Mouse (Mus musculus) MN1 (cell line): ENCODE measurements around the gene Mettl7a1.
"Not testable (repeated sequence)": the region's sequence is repeated elsewhere in the genome, so short reads cannot be mapped to it uniquely, and the experiment has no call there.

Source experiments
- DNase-seq: peaks from one replicate; pipeline ENCODE4 v3.0.0-alpha.2; 2016; ENCODE audit warnings: low spot score

The Mettl7a1 gene

GRCm38 (mm10) chr15:100304019-100304991 lies at the start of gene Mettl7a1:
Gene Mettl7a1 (plus strand): TSS chr15:100304140.
- DNase-seq = peak; percentile 88

- no peak for DNase-seq
Measured at GRCm38 (mm10) chr15:100256386-100256785, 47.6 kb upstream of the Mettl7a1 start.

GRCm38 (mm10) chr15:100257305-100257704 lies 46.6 kb upstream of the Mettl7a1 start:
- no peak for DNase-seq

GRCm38 (mm10) chr15:100258646-100259425 lies 45.1 kb upstream of the Mettl7a1 start:
- no peak for DNase-seq

DNA sequence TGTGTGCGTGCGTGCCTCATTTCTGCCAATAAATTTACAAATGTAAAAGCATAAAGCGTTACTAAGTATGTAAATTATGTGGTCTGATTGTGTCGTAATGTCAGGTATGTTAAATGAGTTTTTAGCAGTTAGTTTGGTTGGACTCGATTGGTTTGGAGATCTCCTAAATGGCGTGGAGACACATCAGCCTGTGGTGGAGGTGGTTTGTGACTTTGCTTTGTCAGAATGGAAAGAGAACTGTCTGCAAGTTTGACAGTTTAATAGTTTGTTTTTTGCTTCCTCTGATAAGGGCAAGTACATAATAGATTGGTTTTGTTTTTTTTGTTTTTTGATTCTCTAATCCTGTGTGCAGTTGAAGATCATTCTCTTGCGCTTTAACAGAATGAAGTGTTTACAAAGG lies 43.6 kb upstream of the Mettl7a1 start:
- DNase-seq = not testable (repeated sequence)

DNA sequence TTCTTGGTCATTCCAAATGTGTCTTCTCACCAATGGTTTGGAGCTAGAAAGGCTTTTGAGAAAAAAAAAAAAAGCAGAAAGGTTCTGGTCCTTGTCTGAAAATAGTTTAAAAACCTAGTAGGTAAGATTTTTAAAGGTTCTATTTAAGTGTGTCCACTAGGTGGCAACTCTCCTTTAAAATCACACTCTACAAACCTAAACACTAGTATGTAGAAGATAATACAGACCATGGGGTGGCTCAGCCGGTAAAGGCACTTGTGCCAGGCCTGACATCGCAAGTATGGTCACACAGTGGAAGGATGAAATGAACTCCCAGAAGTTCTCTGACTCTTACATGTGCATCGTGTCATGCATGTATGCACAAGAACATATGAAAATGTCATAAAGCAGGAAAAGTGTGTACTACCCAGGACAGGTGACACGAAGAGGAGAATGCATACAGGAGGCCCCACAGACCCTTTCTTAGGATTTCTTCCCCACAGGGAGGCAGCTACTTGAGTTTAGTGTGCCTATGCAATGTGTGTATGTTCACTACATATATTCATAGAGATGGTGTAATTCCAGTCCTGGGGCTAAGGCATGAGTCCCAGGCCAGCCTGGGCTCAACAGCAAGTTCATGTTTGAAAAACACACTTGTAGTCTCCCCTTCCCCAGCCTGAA lies 40.6 kb upstream of the Mettl7a1 start:
- peak; percentile 64 for DNase-seq

DNA sequence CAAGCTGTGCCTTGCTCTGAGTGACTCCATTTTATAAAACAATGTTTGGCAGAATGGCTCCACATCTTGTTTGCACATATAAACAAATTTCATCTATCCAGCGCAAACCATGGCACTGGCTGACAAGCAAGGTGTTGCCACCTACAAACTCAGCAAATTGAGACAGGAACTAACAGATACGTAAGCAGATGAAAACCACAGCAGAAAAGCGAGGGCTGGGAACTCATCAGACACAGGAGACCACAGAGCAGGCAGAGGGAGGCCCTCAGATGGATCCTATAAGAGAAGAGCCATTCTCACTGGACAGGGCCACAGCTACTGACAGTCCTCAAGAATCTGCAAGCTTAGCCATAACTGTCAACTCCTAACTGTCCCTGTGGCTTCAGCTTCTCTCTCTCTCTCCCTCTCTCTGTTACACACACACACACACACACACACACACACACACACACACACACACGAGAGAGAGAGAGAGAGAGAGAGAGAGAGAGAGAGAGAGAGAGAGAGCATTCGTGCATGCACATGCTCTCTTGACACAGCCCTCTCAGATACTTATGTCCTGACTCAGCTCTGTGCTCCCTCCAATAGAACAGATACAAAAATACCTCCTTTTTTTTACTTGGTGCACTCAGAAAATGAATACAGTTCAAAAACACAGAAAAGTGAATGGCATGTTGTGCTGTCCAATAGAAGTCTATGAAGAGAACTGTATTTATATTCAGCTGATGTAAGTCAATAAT lies 38.2 kb upstream of the Mettl7a1 start:
- no peak for DNase-seq

- DNase-seq = no peak
Measured at GRCm38 (mm10) chr15:100268916-100269315, 35.0 kb upstream of the Mettl7a1 start.

GRCm38 (mm10) chr15:100269776-100270175 lies 34.2 kb upstream of the Mettl7a1 start:
- DNase-seq = no peak

- not testable (repeated sequence) for DNase-seq
Measured at GRCm38 (mm10) chr15:100270609-100271008, 33.3 kb upstream of the Mettl7a1 start.

GRCm38 (mm10) chr15:100271411-100271810 lies 32.5 kb upstream of the Mettl7a1 start:
- DNase-seq = no peak

DNA sequence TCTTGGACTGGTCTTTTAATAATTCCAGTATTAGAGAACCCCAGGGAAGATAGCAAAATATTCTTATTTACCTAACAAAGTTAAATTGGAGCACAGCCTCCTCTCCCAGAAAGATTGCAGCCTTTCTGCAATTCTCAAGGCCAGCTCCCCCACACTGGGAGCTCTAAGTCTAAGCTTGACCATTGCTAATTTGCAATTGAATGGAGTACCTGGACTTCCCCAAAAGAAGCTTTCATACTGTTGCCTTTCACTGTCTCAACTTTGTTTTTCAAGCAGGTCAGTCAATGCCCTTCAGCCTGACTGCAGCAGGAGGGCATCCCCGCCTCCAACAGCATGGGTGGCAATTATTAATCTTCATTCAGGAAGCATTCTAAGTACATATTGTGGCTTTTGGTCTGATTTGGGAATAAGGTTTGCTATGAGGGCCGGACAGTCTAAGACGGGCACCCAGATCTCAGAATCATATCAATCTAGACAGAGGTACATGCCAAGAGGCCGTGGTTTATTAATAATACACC lies 30.1 kb upstream of the Mettl7a1 start:
- DNase-seq = not testable (repeated sequence)

- no peak for DNase-seq
Measured at GRCm38 (mm10) chr15:100274790-100275559, 29.0 kb upstream of the Mettl7a1 start.

DNA sequence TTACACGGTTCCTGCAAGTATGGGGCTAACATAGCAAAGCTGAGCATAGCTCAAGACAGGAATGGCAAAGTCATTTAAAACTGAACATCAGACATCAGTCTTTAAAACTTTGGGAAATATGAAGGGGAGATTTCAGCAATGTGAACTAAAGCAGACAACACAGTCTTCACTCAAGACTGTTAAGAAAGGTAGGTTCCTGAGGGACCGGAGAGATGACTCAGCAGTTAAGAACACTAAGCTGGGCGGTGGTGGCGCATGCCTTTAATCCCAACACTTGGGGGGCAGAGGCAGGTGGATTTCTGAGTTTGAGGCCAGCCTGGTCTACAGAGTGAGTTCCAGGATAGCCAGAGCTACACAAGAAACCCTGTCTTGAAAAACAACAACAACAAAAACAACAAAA lies 27.5 kb upstream of the Mettl7a1 start:
- DNase-seq = no peak

- DNase-seq = no peak
Measured at GRCm38 (mm10) chr15:100277586-100277985, 26.4 kb upstream of the Mettl7a1 start.

DNA sequence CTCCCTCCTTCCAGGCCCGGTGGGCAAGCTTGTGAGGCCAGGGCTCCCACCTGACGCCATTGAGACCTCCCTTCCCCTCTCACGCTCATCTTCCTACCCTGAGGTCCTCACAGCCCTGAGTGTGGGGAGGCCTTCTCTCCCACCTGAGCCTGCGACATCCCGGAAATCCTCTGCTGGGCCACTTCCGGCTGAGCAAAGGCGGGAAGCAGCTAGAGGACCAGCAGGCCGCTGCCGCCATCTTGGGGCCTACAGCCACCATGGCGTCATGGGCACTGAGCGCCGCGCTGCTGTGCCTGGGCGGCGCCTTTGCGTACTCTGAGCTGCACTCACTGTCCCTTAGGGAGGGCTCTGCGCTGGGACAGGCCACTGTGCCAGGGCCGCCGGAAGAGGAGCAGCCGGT lies 23.3 kb upstream of the Mettl7a1 start, which contains the start of gene Tmprss12:
Gene Tmprss12 (plus strand): TSS at position 212 of the 400 bp plus-strand sequence.
- no peak for DNase-seq

- no peak for DNase-seq
Measured at GRCm38 (mm10) chr15:100288980-100289379, 15.0 kb upstream of the Mettl7a1 start.

GRCm38 (mm10) chr15:100290858-100291257 lies 13.1 kb upstream of the Mettl7a1 start:
- no peak for DNase-seq

- DNase-seq = no peak
Measured at GRCm38 (mm10) chr15:100292326-100292725, 11.6 kb upstream of the Mettl7a1 start.

- DNase-seq = no peak
Measured at GRCm38 (mm10) chr15:100297856-100298255, 6.1 kb upstream of the Mettl7a1 start.
